Mouse (Mus musculus): Measurements from ENCODE around the gene Ybx1. TPM values are rescaled to one million over a fixed set of nuclear protein-coding genes. Genes with fewer than 3 reads are reported as not detected.

Ybx1 gene
- polyA plus RNA-seq, 1 experiment: 734 TPM

GRCm38 (mm10) chr4:119275726-119276125 is 18.7 kb downstream of the Ybx1 start:
- no peak overlapping the region for H3ac ChIP-seq (ENCODE audit: control insufficient read depth, insufficient read length)
- no peaks in the 10 kb centered on the region for H3K27me3 ChIP-seq (ENCODE audit: control insufficient read depth, insufficient read depth, insufficient read length)
- H3K79me2 ChIP-seq (ENCODE audit: control insufficient read depth, insufficient read depth): no peaks in the 10 kb centered on the region
- H3K4me2 ChIP-seq (ENCODE audit: low read depth): no peak overlapping the region
- peaks cover 45% of the 10 kb centered on the region for H3K36me3 ChIP-seq (ENCODE audit: control insufficient read depth, insufficient read depth)
- H3K4me3 ChIP-seq: no peak overlapping the region
- TF ChIP-seq TCF3 (IDR thresholded peaks at IDR 0.05; ENCODE audit: insufficient read length, low read depth) (no peak), REST (IDR thresholded peaks at IDR 0.05; ENCODE audit: insufficient read depth, insufficient read length) (no peak), POLR2A (IDR thresholded peaks at IDR 0.05; ENCODE audit: insufficient read length, low read depth) (no peak), TCF12 (IDR thresholded peaks at IDR 0.05; ENCODE audit: insufficient read depth, poor library complexity, severe bottlenecking) (no peak), POLR2AphosphoS2 (IDR thresholded peaks at IDR 0.05; ENCODE audit: insufficient read length, low read depth) (no peak), E2F4 (IDR thresholded peaks at IDR 0.05; ENCODE audit: insufficient read depth) (no peak), MYOD1 (IDR thresholded peaks at IDR 0.05; ENCODE audit: control insufficient read depth in 1 of 3, insufficient read length in 2 of 3, low read depth in 2 of 3) (no peak), MAX (IDR thresholded peaks at IDR 0.05; ENCODE audit: low read depth) (no peak), SRF (IDR thresholded peaks at IDR 0.05; ENCODE audit: control insufficient read depth, insufficient read length, low read depth) (no peak), CEBPB (IDR thresholded peaks at IDR 0.05; ENCODE audit: insufficient read depth, poor library complexity, severe bottlenecking) (no peak), MYOG (IDR thresholded peaks at IDR 0.05; ENCODE audit: control insufficient read depth in 1 of 3, insufficient read depth in 1 of 3, insufficient read length in 2 of 3, low read depth in 2 of 3) (no peak), USF1 (IDR thresholded peaks at IDR 0.05; ENCODE audit: low read depth) (no peak)

GRCm38 (mm10) chr4:119275226-119275625 is 19.2 kb downstream of the Ybx1 start:
- no peaks in the 10 kb centered on the region for H3K79me2 ChIP-seq (ENCODE audit: control insufficient read depth, insufficient read depth)
- no peak overlapping the region for H3K4me3 ChIP-seq
- no peak overlapping the region for H3ac ChIP-seq (ENCODE audit: control insufficient read depth, insufficient read length)
- peaks cover 46% of the 10 kb centered on the region for H3K36me3 ChIP-seq (ENCODE audit: control insufficient read depth, insufficient read depth)
- TF ChIP-seq TCF12 (IDR thresholded peaks at IDR 0.05; ENCODE audit: insufficient read depth, poor library complexity, severe bottlenecking): no peak
- TF ChIP-seq POLR2AphosphoS2 (IDR thresholded peaks at IDR 0.05; ENCODE audit: insufficient read length, low read depth): no peak
- no peak for TF ChIP-seq TCF3 (IDR thresholded peaks at IDR 0.05; ENCODE audit: insufficient read length, low read depth)
- TF ChIP-seq E2F4 (IDR thresholded peaks at IDR 0.05; ENCODE audit: insufficient read depth): no peak
- TF ChIP-seq CEBPB (IDR thresholded peaks at IDR 0.05; ENCODE audit: insufficient read depth, poor library complexity, severe bottlenecking): no peak
- H3K27me3 ChIP-seq (ENCODE audit: control insufficient read depth, insufficient read depth, insufficient read length): no peaks in the 10 kb centered on the region
- no peak overlapping the region for H3K4me2 ChIP-seq (ENCODE audit: low read depth)

GRCm38 (mm10) chr4:119274627-119275026 is 19.8 kb downstream of the Ybx1 start:
- Histone ChIP-seq H3K36me3 (ENCODE audit: control insufficient read depth, insufficient read depth) (peaks cover 40% of the 10 kb centered on the region), H3K27me3 (ENCODE audit: control insufficient read depth, insufficient read depth, insufficient read length) (no peaks in the 10 kb centered on the region), H3K79me2 (ENCODE audit: control insufficient read depth, insufficient read depth) (no peaks in the 10 kb centered on the region), H3K4me2 (ENCODE audit: low read depth) (no peak overlapping the region), H3ac (ENCODE audit: control insufficient read depth, insufficient read length) (no peak overlapping the region), H3K4me3 (no peak overlapping the region)
- no peak for TF ChIP-seq POLR2A (IDR thresholded peaks at IDR 0.05; ENCODE audit: insufficient read length, low read depth)

GRCm38 (mm10) chr4:119266606-119267005 is 27.8 kb downstream of the Ybx1 start:
- H3K27me3 ChIP-seq (ENCODE audit: control insufficient read depth, insufficient read depth, insufficient read length): no peaks in the 10 kb centered on the region
- no peak overlapping the region for H3K4me2 ChIP-seq (ENCODE audit: low read depth)
- H3K36me3 ChIP-seq (ENCODE audit: control insufficient read depth, insufficient read depth): peaks cover 9% of the 10 kb centered on the region
- no peak overlapping the region for H3K4me3 ChIP-seq
- no peak for TF ChIP-seq MAX (IDR thresholded peaks at IDR 0.05; ENCODE audit: low read depth)
- TF ChIP-seq REST (IDR thresholded peaks at IDR 0.05; ENCODE audit: insufficient read depth, insufficient read length): no peak
- TF ChIP-seq SRF (IDR thresholded peaks at IDR 0.05; ENCODE audit: control insufficient read depth, insufficient read length, low read depth): no peak
- TF ChIP-seq POLR2AphosphoS2 (IDR thresholded peaks at IDR 0.05; ENCODE audit: insufficient read length, low read depth): no peak
- no peak overlapping the region for H3ac ChIP-seq (ENCODE audit: control insufficient read depth, insufficient read length)
- no peaks in the 10 kb centered on the region for H3K79me2 ChIP-seq (ENCODE audit: control insufficient read depth, insufficient read depth)

GRCm38 (mm10) chr4:119263459-119263858 is 30.9 kb downstream of the Ybx1 start:
- Histone ChIP-seq H3K4me3 (no peak overlapping the region), H3K4me2 (ENCODE audit: low read depth) (no peak overlapping the region), H3K27me3 (ENCODE audit: control insufficient read depth, insufficient read depth, insufficient read length) (no peaks in the 10 kb centered on the region), H3K79me2 (ENCODE audit: control insufficient read depth, insufficient read depth) (no peaks in the 10 kb centered on the region), H3ac (ENCODE audit: control insufficient read depth, insufficient read length) (no peak overlapping the region), H3K36me3 (ENCODE audit: control insufficient read depth, insufficient read depth) (no peaks in the 10 kb centered on the region)
- TF ChIP-seq TCF12 (IDR thresholded peaks at IDR 0.05; ENCODE audit: insufficient read depth, poor library complexity, severe bottlenecking): no peak
- TF ChIP-seq E2F4 (IDR thresholded peaks at IDR 0.05; ENCODE audit: insufficient read depth): no peak
- TF ChIP-seq USF1 (IDR thresholded peaks at IDR 0.05; ENCODE audit: low read depth): no peak
- TF ChIP-seq CEBPB (IDR thresholded peaks at IDR 0.05; ENCODE audit: insufficient read depth, poor library complexity, severe bottlenecking): no peak
- no peak for TF ChIP-seq POLR2A (IDR thresholded peaks at IDR 0.05; ENCODE audit: insufficient read length, low read depth)
- TF ChIP-seq REST (IDR thresholded peaks at IDR 0.05; ENCODE audit: insufficient read depth, insufficient read length): no peak
- TF ChIP-seq MYOD1 (IDR thresholded peaks at IDR 0.05; ENCODE audit: control insufficient read depth in 1 of 3, insufficient read length in 2 of 3, low read depth in 2 of 3): no peak
- no peak for TF ChIP-seq TCF3 (IDR thresholded peaks at IDR 0.05; ENCODE audit: insufficient read length, low read depth)
- no peak for TF ChIP-seq MYOG (IDR thresholded peaks at IDR 0.05; ENCODE audit: control insufficient read depth in 1 of 3, insufficient read depth in 1 of 3, insufficient read length in 2 of 3, low read depth in 2 of 3)
- TF ChIP-seq SRF (IDR thresholded peaks at IDR 0.05; ENCODE audit: control insufficient read depth, insufficient read length, low read depth): no peak
- no peak for TF ChIP-seq MAX (IDR thresholded peaks at IDR 0.05; ENCODE audit: low read depth)
- TF ChIP-seq POLR2AphosphoS2 (IDR thresholded peaks at IDR 0.05; ENCODE audit: insufficient read length, low read depth): no peak
